Mouse (Mus musculus): Measurements from ENCODE around the gene Ankrd13a.

DNA sequence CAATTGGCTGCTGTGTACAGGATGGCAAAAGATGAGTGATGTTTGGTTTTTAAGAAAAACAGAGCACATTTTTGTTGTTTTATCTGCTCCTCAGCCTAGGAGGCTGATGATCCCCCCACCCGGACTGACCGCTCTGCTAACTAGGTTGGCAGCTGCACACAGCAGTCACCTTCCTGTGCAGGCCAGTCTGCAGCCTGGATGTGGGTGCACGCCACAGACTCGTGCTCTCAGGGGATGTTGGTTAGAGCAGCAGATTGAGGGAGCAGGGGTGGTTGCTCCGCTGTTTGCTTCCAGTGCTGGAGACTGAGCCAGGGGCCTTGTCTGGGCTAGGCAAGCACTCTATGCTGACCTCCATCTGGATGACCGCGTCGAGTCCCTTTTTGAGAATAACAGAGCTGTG, 4.7 kb upstream of the Ankrd13a start:
- TF ChIP-seq POLR2A (IDR thresholded peaks at IDR 0.05; ENCODE audit: insufficient read depth, low read depth, low read length) (no peak), CTCF (IDR thresholded peaks at IDR 0.05; ENCODE audit: insufficient read depth, low read depth, low read length) (no peak)

All from olfactory bulb, adult 2 months (tissue).